Mouse (Mus musculus) gastrocnemius, postnatal 14 days (tissue): ENCODE measurements around the gene 2610028H24Rik. TPM values are rescaled to one million over a fixed set of nuclear protein-coding genes. Genes with fewer than 3 reads are reported as not detected.

ENCODE experiments used
- DNase-seq: peaks from one replicate; pipeline ENCODE4 v3.0.0; 2021; ENCODE audit warnings: mixed read lengths
- intact Hi-C: fragments of 180-260 bp; cut with DNase I; formaldehyde crosslinking; loops from one replicate; pipeline ENCODE4 v1.15.1; 2025; ENCODE audit warnings: low total_unique reads
- total RNA-seq, 2 experiments: library from RNA; stranded (reverse); gene quantifications; 2 replicates each; pipeline ENCODE4 v1.2.3; 2021

2610028H24Rik gene
- total RNA-seq, 2 experiments from 2014 or later, result 0.31 to 0.45 TPM

DNA sequence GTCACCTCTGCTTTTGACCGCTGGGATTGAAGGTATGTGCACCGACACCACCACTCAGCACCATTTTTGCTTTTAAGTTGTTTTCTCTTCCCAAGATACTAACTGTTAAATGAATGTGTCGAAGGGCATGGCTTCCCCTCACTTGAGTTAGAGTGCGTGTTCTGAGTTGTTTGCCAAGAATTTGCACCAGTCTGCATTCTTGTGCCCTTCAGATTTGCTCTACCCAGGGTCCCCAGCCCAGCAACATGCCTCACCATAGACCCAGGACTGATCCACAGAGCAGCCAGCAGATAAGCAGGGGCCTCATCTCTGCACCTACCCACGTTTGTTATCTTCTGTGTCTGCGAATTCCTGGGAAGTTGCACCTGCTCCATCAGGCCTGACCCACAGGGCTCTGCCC, 32.6 kb downstream of the 2610028H24Rik start:
- DNase-seq, result no peak
- intact Hi-C loops, result no loop called here

DNA sequence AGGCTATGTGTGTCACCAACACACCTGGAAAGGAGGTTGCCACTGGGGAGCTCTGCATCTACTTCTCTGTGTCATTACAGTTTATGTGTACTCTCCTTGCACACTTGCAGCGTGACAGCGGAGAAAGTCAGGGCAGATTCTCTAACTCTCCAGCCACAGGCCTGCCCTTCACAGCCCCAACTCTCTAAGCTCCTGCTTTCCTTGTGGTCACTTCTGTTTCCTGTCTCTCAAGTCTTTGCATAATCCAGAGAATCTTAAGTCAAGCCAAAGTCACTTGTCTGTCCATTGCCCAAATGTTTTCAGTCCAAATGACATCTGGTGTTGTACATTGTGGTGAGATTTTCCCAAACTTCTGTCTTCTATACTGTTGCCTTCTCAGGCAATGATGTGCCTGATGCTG, 37.4 kb downstream of the 2610028H24Rik start:
- no peak for DNase-seq
- intact Hi-C loops, result no loop called here

DNA sequence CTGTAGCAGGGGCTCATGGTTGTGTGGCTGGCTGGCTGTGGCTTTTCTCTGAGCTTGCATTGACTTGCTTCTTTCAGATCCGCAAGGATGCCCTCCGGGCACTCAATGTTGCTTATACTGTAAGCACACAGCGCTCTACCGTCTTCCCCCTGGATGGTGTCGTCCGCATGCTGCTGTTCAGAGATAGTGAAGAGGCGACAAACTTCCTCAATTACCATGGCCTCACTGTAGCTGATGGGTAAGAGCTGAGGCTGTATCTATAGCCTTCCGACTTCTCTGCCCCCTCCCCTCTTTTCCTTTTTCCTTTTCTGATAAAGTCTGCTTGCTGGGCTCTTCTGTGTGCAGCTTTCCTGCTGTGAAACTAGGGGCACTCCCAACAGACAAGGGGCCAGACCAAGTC, 39.4 kb downstream of the 2610028H24Rik start:
- DNase-seq, result no peak
- intact Hi-C loops, result no loop called here

DNA sequence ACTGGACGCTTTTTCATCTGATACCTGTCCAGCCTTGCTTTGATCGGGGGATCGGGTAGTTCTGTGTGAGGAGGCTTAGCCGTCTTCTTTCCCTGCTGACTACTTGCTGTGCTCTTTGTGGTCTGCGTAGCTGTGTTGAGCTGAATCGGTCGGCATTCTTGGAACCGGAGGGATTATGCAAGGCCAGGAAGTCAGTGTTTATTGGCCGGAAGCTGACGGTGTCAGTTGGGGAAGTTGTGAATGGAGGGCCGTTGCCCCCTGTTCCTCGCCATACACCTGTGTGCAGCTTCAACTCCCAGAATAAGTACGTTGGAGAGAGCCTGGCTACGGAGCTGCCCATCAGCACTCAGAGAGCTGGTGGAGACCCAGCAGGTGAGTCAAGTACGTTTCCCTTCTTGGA, 40.3 kb downstream of the 2610028H24Rik start:
- intact Hi-C loops, result no loop called here
- no peak for DNase-seq

DNA sequence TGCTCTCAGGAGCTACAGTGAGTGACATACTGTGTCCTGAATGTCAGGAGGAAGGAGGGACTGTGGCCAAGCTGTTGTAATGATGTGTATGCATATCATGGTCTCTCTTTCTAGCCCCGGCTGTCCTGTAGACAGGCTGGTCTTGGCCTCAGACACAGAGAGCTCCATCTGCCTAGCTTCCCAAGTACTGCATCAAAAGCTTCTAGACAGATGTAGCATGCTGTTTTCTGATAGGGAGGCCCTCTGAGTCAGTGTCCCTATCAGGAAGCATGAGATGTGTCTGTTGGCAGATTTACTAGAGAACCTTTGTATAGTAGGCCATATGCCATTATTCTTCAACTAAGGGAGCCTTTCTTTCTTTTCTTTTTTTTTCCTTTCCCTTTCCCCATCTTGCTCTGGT, 44.6 kb downstream of the 2610028H24Rik start:
- no peak for DNase-seq
- intact Hi-C loops, result no loop called here

DNA sequence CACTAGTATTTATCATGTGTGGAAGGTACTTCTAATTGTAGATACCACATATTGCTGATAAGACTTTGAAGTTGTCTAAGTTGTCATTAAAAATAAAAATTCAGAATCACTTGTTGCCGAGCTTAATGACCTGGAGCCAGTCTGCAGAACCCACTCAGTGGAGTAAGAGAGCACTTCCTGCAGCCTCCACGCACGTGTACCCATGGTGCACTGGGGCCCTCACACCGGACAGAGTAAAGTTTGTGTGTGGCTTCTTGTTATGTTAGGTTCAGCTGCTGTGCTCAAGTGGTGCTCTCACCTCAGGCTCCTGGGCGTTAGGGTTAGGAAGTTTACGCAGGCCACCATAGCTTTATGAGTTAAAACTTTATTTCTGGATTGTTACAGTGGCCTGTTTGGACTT, 46.6 kb downstream of the 2610028H24Rik start:
- intact Hi-C loops, result no loop called here
- DNase-seq, result no peak

DNA sequence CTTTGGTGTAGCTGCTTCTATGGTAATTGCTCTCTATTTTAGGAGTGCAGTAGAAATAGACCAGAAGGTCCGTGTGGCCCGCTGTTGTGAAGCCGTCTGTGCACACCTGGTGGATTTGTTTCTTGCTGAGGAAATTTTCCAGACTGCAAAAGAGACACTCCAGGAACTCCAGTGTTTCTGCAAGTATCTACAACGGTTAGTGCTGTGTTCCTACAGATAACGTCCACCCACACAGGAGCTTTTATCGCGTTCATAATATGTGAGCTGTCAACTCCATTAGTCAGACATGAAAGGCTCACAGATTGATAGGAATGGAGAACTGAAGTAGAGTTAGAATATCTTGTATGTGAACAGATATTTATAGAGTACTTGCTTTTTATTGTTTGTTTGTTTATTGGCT, 47.5 kb downstream of the 2610028H24Rik start:
- intact Hi-C loops, result no loop called here
- DNase-seq, result no peak

DNA sequence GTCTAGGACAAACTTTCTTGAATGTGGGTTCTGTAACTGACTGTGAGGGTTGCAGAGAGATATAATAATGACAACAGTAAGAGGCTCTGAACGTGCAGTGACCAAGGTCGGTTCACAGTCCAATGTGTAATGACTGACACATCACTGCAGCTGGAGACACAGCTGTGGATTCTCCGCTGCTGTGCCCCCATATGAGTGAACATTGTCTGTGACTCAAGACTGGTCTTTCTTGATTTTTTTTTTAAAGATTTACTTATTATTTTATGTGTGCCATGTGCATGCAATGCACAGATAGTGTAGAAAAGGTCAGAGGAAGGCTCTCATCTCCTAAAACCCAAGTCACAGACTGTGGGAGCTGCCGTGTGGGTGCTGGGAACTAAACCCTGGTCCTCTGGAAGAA, 48.6 kb downstream of the 2610028H24Rik start:
- DNase-seq, result no peak
- intact Hi-C loops, result no loop called here

DNA sequence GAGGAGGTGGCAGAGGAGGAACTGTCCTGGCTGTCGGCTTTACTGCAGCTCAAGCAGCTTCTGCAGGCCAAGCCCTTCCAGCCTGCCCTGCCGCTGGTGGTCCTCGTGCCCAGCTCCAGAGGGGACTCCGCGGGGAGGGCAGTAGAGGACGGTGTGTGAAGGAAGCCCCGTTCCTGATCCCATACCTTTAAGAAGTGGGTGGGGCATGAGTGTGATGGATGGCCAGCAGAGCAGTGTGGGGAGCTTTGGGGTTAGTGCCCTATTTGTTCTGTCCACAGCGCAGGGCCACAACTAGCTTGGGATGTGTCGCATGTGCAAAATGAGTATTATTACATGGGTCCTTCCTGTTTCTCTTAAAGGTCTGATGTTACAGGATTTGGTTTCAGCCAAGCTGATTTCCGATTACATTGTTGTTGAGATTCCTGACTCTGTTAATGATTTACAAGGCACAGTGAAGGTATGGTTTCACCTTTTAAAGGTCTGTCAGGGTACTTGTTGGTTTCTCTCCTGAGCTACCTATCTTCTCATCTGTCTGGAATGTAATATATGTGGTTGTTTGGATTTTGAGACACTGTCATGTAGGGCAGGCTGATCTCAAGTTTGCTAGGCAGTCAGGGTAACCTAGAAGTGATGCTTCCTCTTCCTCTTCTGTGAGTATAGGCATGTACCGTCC, 55.5 kb downstream of the 2610028H24Rik start:
- no peak for DNase-seq
- intact Hi-C loops, result no loop called here

DNA sequence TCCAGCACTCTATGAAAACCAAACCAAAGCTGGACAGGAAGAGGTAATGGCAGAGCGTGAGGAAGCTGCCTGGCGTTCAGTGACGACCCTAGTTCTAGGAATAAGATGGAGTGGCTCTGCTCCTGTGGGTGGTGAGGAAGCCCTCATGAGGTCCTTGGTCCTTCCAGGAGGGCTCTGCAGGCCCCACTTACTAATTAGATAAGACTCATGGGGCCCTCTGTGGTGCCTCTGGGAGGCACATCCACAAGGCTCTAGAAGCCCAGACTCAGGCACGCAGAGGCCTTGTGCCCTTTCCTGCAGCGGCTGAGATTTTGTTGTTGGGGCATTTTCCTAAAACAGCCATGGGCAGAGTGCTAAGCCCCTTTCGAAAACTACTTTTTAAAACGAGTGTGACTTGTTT, 57.0 kb downstream of the 2610028H24Rik start:
- intact Hi-C loops, result no loop called here

More for the DNA sequence above, 57.0 kb downstream of the 2610028H24Rik start:
- no peak for DNase-seq

Other genes with a start within 250 kb of the 2610028H24Rik start
- 1 to 10 TPM; 4.1 to 5.8 TPM for gene Prmt2, start 211.2 kb upstream of the 2610028H24Rik start, total RNA-seq
- gene S100b, start 195.2 kb upstream of the 2610028H24Rik start, total RNA-seq, result 1 to 10 TPM; 2.4 to 7.4 TPM
- 1 to 10 TPM; 7.6 to 9.3 TPM for gene Dip2a, start 103.8 kb upstream of the 2610028H24Rik start, total RNA-seq
- gene AC141477.1, start 8.6 kb upstream of the 2610028H24Rik start, total RNA-seq, result not detected
- 10 to 100 TPM; 50.6 to 71.3 TPM for gene Pcnt, start 6.3 kb upstream of the 2610028H24Rik start, total RNA-seq
- gene Mcm3ap, start 19.8 kb downstream of the 2610028H24Rik start, total RNA-seq, result 10 to 100 TPM; 21.4 to 22.2 TPM
- gene Ybey, start 20.0 kb downstream of the 2610028H24Rik start, total RNA-seq, result 1 to 10 TPM; 3.5 to 3.8 TPM
- 1 to 10 TPM; 4.5 to 6.9 TPM for gene Lss, start 82.5 kb downstream of the 2610028H24Rik start, total RNA-seq
- not detected for gene Spatc1l, start 113.2 kb downstream of the 2610028H24Rik start, total RNA-seq
- gene Ftcd, start 126.6 kb downstream of the 2610028H24Rik start, total RNA-seq, result not detected
- gene Col6a2, start 174.5 kb downstream of the 2610028H24Rik start, total RNA-seq, result 100 to 1,000 TPM; 236 to 279 TPM